Mouse (Mus musculus) macrophage (primary cell): ENCODE measurements around the gene Prdm11. TPM values are rescaled to one million over a fixed set of nuclear protein-coding genes. Genes with fewer than 3 reads are reported as not detected.

ENCODE experiments used
- H3K27ac ChIP-seq: fragments of 350-480 bp; formaldehyde crosslinking; 2 replicates; pipeline ENCODE4 v1.9.0; 2021
- H3K36me3 ChIP-seq: fragments of 350-480 bp; formaldehyde crosslinking; 2 replicates; pipeline ENCODE4 v1.9.0; 2021; ENCODE audit errors: inconsistent target
- H3K4me3 ChIP-seq: fragments of 350-480 bp; formaldehyde crosslinking; 2 replicates; pipeline ENCODE4 v1.9.0; 2021; ENCODE audit errors: inconsistent target
- H3K79me2 ChIP-seq: fragments of 350-480 bp; formaldehyde crosslinking; 2 replicates; pipeline ENCODE4 v1.9.0; 2021; ENCODE audit errors: inconsistent target
- WGBS: methylation state at CpG from one replicate; pipeline ENCODE4 v1.1.7; 2026; ENCODE audit warnings: inconsistent platforms; ENCODE audit not compliant: missing documents; 5-methylcytosine and 5-hydroxymethylcytosine counted together
- polyA plus RNA-seq: library from polyadenylated mRNA; stranded (reverse); fragments of 250-400 nt; gene quantifications from 3 replicates; pipeline ENCODE4 v1.2.4, GENCODE M21; 2018; ENCODE audit warnings: inconsistent platforms
- total RNA-seq, 78 experiments: library from RNA; depleted of rRNA; stranded (reverse); fragments of 250-400 nt; gene quantifications; 1 replicate in 9 of 78; 2 replicates in 24 of 78; 3 replicates in 43 of 78; 4 replicates in 2 of 78; pipeline ENCODE4 v1.2.4; 2018; ENCODE audit warnings: inconsistent platforms in 56 of 78

Prdm11 gene
- 10 to 100 TPM in 5 of 26 experiments, 1 to 10 TPM in 21; 2.4 to 13.4 (median 6.7) TPM for total RNA-seq (2018; cell fraction: chromatin; rRNA removed)
- 1 to 10 TPM in 20 of 26 experiments, under 1 TPM in 6; 0.76 to 2.6 (median 1.6) TPM for total RNA-seq (2018; cell fraction: cytosol; rRNA removed)
- 10 to 100 TPM in 3 of 26 experiments, 1 to 10 TPM in 23; 1.6 to 13.3 (median 4.8) TPM for total RNA-seq (2018; cell fraction: nucleus; rRNA removed)
- polyA plus RNA-seq = 1.0 to 2.4 TPM (median 1.1 TPM) in 3 replicates

DNA sequence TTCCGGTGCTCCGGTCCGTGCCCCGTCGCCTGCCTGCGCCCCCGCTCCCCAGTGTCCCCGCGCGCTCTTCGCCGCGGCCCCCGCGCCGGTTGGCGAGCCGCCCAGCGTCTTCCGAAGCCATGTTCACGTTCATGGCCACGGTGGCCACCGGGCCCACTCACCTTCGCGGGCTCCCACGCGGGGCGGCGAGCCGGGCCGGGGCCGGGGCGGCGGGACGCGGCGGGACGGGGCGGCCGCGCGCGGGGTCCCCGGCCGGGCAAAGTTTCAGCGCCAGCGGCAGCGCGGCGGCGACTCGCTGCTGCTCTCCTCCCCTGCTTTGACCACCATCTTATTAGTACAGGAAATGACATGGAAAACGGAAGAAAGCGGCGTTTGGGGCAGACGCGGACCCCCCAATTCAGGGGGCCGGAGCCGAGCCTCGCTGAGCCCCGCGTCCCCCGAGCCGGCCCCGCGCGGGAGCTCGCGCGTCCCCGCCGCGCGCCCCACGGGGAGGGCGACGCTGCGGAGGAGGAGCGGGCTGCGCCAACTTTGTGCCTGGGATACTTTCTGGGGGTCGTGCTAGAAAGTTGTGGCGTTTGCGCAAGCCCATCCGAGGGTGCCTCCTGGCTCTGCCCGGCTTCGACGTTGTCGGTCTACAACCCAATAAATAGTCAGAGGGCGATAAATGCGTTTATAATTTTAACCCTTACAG, at the start of gene Prdm11:
Prdm11 (minus strand) TSS at position 350 of the 691 bp plus-strand sequence.
- no peak within 1 kb of the TSS for H3K27ac ChIP-seq
- peak within 1 kb of the TSS; percentile 33 for H3K4me3 ChIP-seq
- H3K36me3 ChIP-seq = no peaks in the 10 kb centered on the region
- WGBS = 2% methylated on average over 80 of the region's 90 CpGs
- no peaks in the 10 kb centered on the region for H3K79me2 ChIP-seq

DNA sequence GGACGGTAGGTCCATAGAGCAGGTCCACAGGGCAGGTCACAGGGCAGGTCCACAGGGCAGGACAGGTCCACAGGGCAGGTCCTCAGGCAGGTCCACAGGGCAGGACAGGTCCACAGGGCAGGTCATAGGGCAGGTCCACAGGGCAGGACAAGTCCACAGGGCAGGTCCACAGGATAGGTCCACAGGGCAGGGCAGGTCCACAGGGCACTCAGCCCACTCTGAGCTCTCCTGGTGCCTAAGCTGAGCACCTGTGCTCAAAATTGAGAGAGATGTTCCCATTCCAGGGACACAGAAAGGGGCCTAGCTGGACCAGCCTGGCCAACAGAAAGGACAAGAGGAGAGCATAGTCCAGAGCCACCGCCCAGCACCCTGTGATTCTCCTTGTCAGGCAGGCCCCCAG, 46.4 kb upstream of the Prdm11 start:
- H3K27ac ChIP-seq = no peak overlapping the region
- H3K4me3 ChIP-seq = no peak overlapping the region

DNA sequence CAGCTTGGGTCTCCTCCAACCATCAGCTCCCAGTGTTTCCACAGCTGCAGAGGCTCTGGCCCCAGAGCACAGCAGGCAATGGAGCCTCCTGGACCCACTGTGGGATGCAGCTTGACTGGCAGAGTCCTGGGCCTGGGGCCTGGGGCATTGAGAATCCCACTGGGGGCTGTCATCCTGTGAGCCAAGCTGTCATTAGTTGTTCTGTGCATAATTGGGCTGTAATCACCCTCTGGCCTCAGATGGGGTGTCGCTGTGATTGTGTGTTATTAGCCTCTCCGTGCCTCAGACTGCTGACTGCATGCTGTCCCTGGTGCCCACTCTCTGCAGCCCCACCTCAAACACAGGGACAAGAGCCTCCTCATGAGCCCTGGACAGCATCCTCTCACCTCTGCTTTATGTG, 45.7 kb upstream of the Prdm11 start:
- Histone ChIP-seq H3K4me3 (no peak overlapping the region), H3K36me3 (no peaks in the 10 kb centered on the region), H3K79me2 (no peaks in the 10 kb centered on the region), H3K27ac (no peak overlapping the region)
- WGBS = 100% methylated on average over 2 of the region's 2 CpGs

More for the DNA sequence above, 46.4 kb upstream of the Prdm11 start:
- H3K36me3 ChIP-seq = no peaks in the 10 kb centered on the region
- 85% methylated on average over 2 of the region's 2 CpGs for WGBS
- no peaks in the 10 kb centered on the region for H3K79me2 ChIP-seq

DNA sequence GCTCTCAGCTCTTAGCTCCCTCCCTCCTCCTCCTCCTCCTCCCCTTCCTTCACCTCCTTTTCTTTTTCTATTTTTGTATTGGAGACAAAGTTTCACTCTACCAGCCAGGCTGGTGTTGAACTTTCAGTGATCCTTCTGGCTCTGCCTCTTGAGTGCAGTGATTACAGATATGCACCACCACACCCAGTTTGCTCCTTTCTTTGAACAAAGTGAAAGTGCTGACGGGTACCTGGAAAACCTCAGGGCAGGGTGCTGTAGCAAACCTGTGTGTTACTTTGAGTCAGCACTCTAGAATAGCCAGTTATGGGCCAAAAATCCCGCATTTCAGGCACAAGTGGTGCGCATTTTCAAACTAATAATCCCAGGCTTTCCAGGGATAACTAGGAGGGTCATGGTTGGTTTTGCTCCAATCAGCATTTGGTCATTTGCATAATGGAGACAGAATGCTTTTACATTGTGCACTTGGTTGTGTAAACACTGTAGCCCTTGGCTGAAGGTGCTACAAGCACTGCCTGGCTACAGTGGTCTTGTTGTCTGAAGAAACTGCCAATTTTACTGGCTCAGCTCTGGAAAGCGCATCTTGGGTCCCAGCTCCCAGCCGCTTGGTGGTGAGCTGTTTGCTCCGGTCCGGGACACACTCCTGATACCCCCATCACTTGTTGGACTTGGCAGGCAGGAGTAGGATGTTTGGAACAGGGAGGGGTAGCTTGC, 43.6 kb upstream of the Prdm11 start:
- no peaks in the 10 kb centered on the region for H3K79me2 ChIP-seq
- no peak overlapping the region for H3K4me3 ChIP-seq
- WGBS = 76% methylated on average over 7 of the region's 7 CpGs
- H3K36me3 ChIP-seq = no peaks in the 10 kb centered on the region
- H3K27ac ChIP-seq = no peak overlapping the region

DNA sequence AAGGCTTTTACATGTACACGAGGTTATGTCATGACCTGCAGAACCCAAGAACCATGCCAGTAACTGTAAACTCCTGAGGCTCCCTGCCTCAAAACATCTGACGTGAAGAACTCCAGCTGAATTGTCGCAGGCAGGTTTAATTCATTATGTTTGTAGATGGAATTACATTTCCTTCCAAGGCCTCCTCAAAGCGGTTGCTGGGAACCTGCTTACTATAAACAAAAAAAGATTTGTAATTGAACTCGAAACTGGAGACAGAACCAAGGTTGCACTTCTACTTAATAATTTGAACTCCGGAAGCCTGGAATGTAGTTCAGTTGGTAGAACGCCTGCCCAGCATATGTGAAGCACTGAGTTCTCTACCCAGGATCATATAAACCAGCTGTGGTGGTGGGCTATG, 42.0 kb upstream of the Prdm11 start:
- no peaks in the 10 kb centered on the region for H3K36me3 ChIP-seq
- no peak overlapping the region for H3K4me3 ChIP-seq
- no peaks in the 10 kb centered on the region for H3K79me2 ChIP-seq
- H3K27ac ChIP-seq = no peak overlapping the region
- WGBS = 98% methylated on average over 7 of the region's 7 CpGs

DNA sequence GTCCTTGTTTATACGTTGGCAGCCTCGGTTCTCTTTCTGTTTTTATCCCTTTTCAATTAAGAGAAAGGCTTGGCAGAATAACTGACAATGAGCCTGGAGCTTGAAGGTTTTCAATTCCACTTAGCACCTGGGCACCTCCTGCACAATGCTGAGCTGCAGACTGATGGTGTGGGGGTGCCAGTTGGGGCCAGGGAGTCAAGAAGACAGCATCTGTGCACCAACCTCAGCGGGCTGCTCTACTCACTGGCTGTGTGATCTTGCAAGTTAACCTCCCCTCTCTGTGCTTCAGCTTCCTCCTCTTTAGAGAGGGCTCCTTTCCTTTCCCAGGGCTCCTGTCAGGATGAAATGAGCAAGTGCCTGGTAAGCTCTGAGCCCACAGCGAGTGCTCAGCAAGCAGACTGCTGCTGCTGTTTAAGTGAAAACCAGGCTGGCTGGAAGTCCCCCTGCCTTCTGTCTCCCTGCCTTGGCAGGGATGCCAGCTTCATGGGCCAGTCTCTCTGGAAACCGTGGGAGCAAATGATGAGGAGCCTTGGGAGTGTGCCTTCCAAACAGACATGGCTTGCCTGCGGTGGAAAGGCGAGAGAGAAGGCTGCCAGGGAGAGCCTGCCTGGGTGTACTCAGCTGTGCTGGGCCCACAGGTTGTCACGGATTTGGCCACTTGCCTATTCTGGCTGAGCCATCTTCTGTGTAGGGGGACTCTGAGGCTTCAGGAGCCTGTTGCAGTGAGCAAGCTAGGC, 39.5 kb upstream of the Prdm11 start:
- Histone ChIP-seq H3K36me3 (no peaks in the 10 kb centered on the region), H3K79me2 (no peaks in the 10 kb centered on the region), H3K27ac (no peak overlapping the region), H3K4me3 (no peak overlapping the region)
- whole genome bisulfite sequencing = 77% methylated on average over 8 of the region's 8 CpGs

DNA sequence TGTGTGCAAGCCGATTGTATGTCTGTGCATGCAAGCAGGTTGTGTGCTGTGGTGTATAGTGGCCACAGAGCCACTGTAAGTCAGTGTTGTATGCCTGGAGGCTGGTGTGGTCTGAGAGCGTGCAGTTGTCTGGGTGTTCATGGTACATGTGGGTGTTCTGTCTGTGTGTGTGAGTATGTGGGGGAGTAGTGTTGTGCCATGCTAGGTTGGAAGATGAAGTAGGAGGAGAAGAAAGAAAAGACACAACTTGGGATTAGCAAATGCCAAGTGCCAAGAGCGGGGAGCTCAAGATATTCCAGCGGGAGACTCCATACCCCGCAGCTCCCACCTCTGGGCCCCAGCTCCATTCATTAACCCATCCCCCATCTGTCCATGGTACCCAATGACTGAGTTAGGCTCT, 38.5 kb upstream of the Prdm11 start:
- no peak overlapping the region for H3K27ac ChIP-seq
- WGBS = 91% methylated on average over 5 of the region's 5 CpGs
- no peaks in the 10 kb centered on the region for H3K36me3 ChIP-seq
- H3K4me3 ChIP-seq = no peak overlapping the region
- H3K79me2 ChIP-seq = no peaks in the 10 kb centered on the region

DNA sequence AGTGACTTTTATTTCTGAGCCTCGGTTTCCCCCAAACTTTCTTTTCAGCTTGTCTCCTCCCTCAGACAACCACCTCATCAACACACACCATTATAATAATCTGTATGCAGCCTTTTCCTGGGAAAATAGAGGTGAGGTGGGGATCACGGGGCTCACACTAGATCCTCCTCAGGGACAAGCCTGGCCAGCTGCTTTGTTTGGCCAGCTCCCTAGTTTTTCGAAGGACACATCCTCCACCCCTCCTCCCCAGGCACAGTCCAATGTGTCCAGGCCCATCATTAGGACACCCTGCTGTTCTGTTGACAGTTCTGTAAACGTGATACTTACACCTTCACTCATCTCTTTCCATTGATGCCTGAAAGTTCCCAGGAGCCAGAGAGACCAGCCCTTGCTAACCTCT, 37.4 kb upstream of the Prdm11 start:
- WGBS = 91% methylated on average over 4 of the region's 4 CpGs
- no peaks in the 10 kb centered on the region for H3K79me2 ChIP-seq
- H3K27ac ChIP-seq = no peak overlapping the region
- H3K4me3 ChIP-seq = no peak overlapping the region
- H3K36me3 ChIP-seq = no peaks in the 10 kb centered on the region

DNA sequence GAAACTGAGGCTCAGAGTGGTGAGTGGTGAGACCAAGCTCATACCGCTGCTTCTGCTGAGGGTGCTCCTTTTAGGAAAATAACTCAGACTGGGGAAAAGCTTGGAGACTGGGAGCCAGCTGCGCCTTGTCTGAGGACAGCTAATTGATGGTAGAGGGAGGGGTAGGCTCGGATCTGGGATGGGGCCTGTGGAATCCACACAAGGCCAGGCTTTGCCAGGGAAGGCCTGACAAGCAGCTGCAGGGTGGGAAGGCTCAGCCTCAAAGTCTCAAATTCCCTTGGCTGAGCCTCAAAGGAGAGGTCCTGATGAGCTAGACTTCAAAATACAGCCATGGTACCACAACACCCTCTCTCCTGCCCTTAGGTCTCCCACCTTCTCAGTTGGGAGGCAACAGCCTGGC, 36.9 kb upstream of the Prdm11 start:
- Histone ChIP-seq H3K79me2 (no peaks in the 10 kb centered on the region), H3K4me3 (no peak overlapping the region), H3K27ac (no peak overlapping the region), H3K36me3 (no peaks in the 10 kb centered on the region)
- WGBS = 96% methylated on average over 3 of the region's 3 CpGs

DNA sequence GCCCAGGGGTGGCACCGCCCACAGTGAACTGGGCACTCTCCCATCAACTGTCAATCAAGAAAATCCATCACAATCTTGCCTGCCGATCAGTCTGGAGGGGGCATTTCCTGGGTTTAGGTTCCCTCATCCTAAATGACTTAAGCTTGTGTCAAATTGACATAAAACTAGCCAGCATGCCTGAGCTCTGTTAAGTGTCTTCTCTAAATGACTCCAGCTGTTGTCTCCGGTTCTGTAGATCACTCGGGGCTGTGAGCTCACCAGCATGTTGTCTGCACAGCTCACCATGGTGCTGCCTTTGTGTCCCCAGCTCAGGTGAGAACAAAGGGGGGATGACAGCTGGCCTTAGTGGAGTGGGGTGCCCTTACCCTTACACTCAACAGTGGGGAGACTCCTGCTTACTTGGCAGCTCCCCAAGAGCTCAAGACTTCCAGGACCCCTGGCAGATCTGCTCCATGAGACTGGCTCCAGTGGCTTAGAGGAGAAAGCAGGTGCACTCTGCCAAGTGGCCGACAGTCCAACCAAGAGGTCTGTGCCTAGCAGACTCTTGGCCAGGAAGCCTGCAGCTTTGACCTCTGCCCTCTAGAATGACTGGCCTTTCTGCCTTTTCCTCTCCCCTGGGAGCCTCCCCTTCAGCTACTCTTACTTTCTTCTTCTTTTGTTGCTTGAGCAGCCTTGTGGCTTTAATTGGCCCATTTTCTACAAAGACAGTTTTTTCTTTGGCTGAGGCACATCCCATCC, 35.1 kb upstream of the Prdm11 start:
- Histone ChIP-seq H3K4me3 (no peak overlapping the region), H3K27ac (no peak overlapping the region), H3K79me2 (no peaks in the 10 kb centered on the region), H3K36me3 (no peaks in the 10 kb centered on the region)
- WGBS = 72% methylated on average over 5 of the region's 5 CpGs

DNA sequence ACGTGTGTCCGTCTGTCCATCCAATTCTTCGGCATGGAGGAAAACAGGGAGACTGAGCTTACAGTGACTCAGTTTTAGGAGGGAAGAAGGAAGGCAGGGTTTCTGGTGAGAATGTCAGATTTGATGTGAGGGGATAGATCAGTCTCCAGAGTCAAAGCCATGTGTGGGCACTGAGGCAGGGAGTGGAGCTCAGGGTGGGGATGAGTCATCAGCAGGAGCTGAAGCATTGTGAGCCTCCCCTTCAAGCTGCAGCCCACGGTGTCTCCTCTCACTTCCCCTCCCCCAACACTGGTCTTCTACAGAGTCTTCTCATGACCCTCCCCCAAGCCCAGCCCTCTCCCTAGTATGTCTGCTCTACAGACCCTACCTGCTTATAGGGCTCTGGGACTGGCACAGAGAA, 33.4 kb upstream of the Prdm11 start:
- 70% methylated on average over 4 of the region's 4 CpGs for WGBS
- Histone ChIP-seq H3K4me3 (no peak overlapping the region), H3K79me2 (no peaks in the 10 kb centered on the region), H3K27ac (no peak overlapping the region), H3K36me3 (no peaks in the 10 kb centered on the region)

DNA sequence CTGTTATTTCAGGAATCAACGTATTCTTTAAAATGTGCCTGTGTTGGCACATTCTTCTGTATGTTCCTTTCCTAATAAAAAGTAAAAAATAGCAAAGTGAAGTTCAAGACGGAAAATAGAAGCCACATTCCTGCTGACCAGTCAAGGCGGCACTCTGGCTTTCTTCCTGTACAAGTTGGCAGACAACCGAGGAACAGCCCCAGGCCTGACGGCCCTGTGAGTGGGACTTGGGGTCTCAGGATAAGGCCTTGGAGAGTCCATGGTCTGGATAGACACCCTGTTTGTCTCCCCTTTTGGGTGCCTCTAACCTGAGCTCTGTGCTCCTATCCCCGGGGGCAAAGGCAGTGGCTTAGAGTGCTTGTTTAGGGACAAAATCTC, 30.6 kb upstream of the Prdm11 start:
- no peak overlapping the region for H3K4me3 ChIP-seq
- H3K79me2 ChIP-seq = no peaks in the 10 kb centered on the region
- no peaks in the 10 kb centered on the region for H3K36me3 ChIP-seq
- WGBS = 80% methylated on average over 6 of the region's 6 CpGs
- H3K27ac ChIP-seq = no peak overlapping the region

DNA sequence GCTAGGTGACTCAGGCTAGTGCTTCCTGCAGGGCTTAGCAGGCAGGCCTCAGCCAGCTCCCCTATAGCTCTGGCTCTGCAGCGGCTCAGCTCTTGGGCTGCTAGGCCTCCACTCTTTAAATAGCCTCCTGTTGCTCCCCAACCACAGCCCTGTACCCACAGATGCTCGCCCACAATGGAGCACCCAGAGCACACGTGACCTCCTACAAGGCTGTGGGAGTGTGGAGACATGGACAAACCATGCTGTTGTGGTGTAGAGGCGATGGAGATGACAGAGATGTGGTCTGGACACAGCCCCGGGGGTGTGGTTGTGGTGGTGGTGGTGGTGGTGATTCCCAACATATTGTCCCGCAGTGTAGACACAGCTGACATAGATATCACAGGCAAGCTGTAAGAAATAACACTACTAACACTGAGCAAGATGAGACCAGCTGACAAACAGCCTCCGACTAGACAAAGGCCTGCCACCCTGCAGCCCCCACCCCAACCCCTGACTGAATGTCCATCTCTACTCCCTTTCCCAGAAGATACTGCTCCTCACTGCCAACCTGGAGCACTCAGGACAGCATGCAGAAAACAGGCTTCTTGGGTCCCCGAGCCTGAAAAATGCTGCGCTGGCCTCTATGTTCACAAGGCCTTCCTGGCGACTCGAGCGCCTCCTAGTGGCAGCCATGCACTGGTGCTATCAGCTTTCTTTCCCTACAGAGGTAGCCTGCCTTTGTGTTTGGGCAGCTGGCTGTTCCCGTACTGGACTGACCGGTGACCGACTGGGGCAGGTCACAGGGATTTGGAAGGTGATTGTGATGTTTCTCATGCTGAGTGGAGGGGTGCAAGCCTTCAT, 30.0 kb upstream of the Prdm11 start:
- Histone ChIP-seq H3K27ac (no peak overlapping the region), H3K79me2 (no peaks in the 10 kb centered on the region)
- 42% methylated on average over 15 of the region's 15 CpGs for whole genome bisulfite sequencing

More for the DNA sequence above, 30.0 kb upstream of the Prdm11 start:
- Histone ChIP-seq H3K36me3 (no peaks in the 10 kb centered on the region), H3K4me3 (no peak overlapping the region)
